Mouse (Mus musculus): ENCODE results near the gene Tagln2. TPM values are rescaled to one million over a fixed set of nuclear protein-coding genes. Genes with fewer than 3 reads are reported as not detected.

The Tagln2 gene
- polyA plus RNA-seq, 1 experiment from 2014 or later, result 53.4 TPM

GRCm38 (mm10) chr1:172549314-172549713 lies 49.5 kb downstream of the Tagln2 start:
- H3K4me3 ChIP-seq (replicated peaks; ENCODE audit: low read length), result no peak overlapping the region
- H3K9me3 ChIP-seq (ENCODE audit: control insufficient read depth, low read length), result no peaks in the 10 kb centered on the region
- H3K9ac ChIP-seq (replicated peaks; ENCODE audit: low read depth, low read length), result no peak overlapping the region
- H3K27ac ChIP-seq (ENCODE audit: low read length), result no peak overlapping the region
- no peak for ATAC-seq
- H3K36me3 ChIP-seq (ENCODE audit: control insufficient read depth, insufficient read depth), result no peaks in the 10 kb centered on the region
- H3K4me2 ChIP-seq (ENCODE audit: low read length), result peak overlapping the region; percentile 58; the same call in 1 of the 2 replicates
- peaks cover 11% of the 10 kb centered on the region for H3K4me1 ChIP-seq (replicated peaks; ENCODE audit: control insufficient read depth, insufficient read depth, low read length)
- no peaks in the 10 kb centered on the region for H3K27me3 ChIP-seq (replicated peaks; ENCODE audit: control insufficient read depth, insufficient read depth, low read length)
- WGBS, result 8% methylated on average over 2 of the region's 2 CpGs

GRCm38 (mm10) chr1:172549717-172550116 lies 49.9 kb downstream of the Tagln2 start:
- Histone ChIP-seq H3K4me3 (replicated peaks; ENCODE audit: low read length) (peak overlapping the region; percentile 45), H3K27me3 (replicated peaks; ENCODE audit: control insufficient read depth, insufficient read depth, low read length) (no peaks in the 10 kb centered on the region), H3K27ac (ENCODE audit: low read length) (no peak overlapping the region), H3K36me3 (ENCODE audit: control insufficient read depth, insufficient read depth) (no peaks in the 10 kb centered on the region), H3K9ac (replicated peaks; ENCODE audit: low read depth, low read length) (peak overlapping the region; percentile 52), H3K4me1 (replicated peaks; ENCODE audit: control insufficient read depth, insufficient read depth, low read length) (peaks cover 11% of the 10 kb centered on the region), H3K4me2 (ENCODE audit: low read length) (peak overlapping the region; percentile 58), H3K9me3 (ENCODE audit: control insufficient read depth, low read length) (no peaks in the 10 kb centered on the region)
- 5% methylated on average over 8 of the region's 8 CpGs for WGBS
- ATAC-seq, result no peak

GRCm38 (mm10) chr1:172550551-172550951 lies 50.7 kb downstream of the Tagln2 start:
- 0% methylated on average over 8 of the region's 8 CpGs for WGBS
- Histone ChIP-seq H3K9me3 (ENCODE audit: control insufficient read depth, low read length) (no peaks in the 10 kb centered on the region), H3K4me2 (ENCODE audit: low read length) (peak overlapping the region; percentile 58), H3K27me3 (replicated peaks; ENCODE audit: control insufficient read depth, insufficient read depth, low read length) (no peaks in the 10 kb centered on the region), H3K4me1 (replicated peaks; ENCODE audit: control insufficient read depth, insufficient read depth, low read length) (peaks cover 11% of the 10 kb centered on the region), H3K36me3 (ENCODE audit: control insufficient read depth, insufficient read depth) (no peaks in the 10 kb centered on the region), H3K4me3 (replicated peaks; ENCODE audit: low read length) (peak overlapping the region; percentile 45), H3K27ac (ENCODE audit: low read length) (no peak overlapping the region), H3K9ac (replicated peaks; ENCODE audit: low read depth, low read length) (peak overlapping the region; percentile 52)
- peak; percentile 93 for ATAC-seq

GRCm38 (mm10) chr1:172551009-172551408 lies 51.2 kb downstream of the Tagln2 start:
- H3K4me1 ChIP-seq (replicated peaks; ENCODE audit: control insufficient read depth, insufficient read depth, low read length), result peaks cover 11% of the 10 kb centered on the region
- no peaks in the 10 kb centered on the region for H3K27me3 ChIP-seq (replicated peaks; ENCODE audit: control insufficient read depth, insufficient read depth, low read length)
- H3K36me3 ChIP-seq (ENCODE audit: control insufficient read depth, insufficient read depth), result no peaks in the 10 kb centered on the region
- H3K27ac ChIP-seq (ENCODE audit: low read length), result no peak overlapping the region
- H3K9ac ChIP-seq (replicated peaks; ENCODE audit: low read depth, low read length), result peak overlapping the region; percentile 52
- ATAC-seq, result no peak
- 31% methylated on average over 7 of the region's 7 CpGs for WGBS
- no peaks in the 10 kb centered on the region for H3K9me3 ChIP-seq (ENCODE audit: control insufficient read depth, low read length)
- peak overlapping the region; percentile 45 for H3K4me3 ChIP-seq (replicated peaks; ENCODE audit: low read length)
- H3K4me2 ChIP-seq (ENCODE audit: low read length), result peak overlapping the region; percentile 58

GRCm38 (mm10) chr1:172552623-172553022 lies 52.8 kb downstream of the Tagln2 start:
- Histone ChIP-seq H3K4me3 (replicated peaks; ENCODE audit: low read length) (no peak overlapping the region), H3K9me3 (ENCODE audit: control insufficient read depth, low read length) (no peaks in the 10 kb centered on the region), H3K9ac (replicated peaks; ENCODE audit: low read depth, low read length) (no peak overlapping the region), H3K36me3 (ENCODE audit: control insufficient read depth, insufficient read depth) (no peaks in the 10 kb centered on the region), H3K4me1 (replicated peaks; ENCODE audit: control insufficient read depth, insufficient read depth, low read length) (peaks cover 11% of the 10 kb centered on the region), H3K27me3 (replicated peaks; ENCODE audit: control insufficient read depth, insufficient read depth, low read length) (no peaks in the 10 kb centered on the region), H3K4me2 (ENCODE audit: low read length) (no peak overlapping the region), H3K27ac (ENCODE audit: low read length) (no peak overlapping the region)
- WGBS, result 18% methylated on average over 1 of the region's 1 CpGs
- no peak for ATAC-seq

- no peaks in the 10 kb centered on the region for H3K9me3 ChIP-seq (ENCODE audit: control insufficient read depth, low read length)
- H3K4me3 ChIP-seq (replicated peaks; ENCODE audit: low read length), result no peak within 1 kb of the TSS
- no peak within 1 kb of the TSS for H3K27ac ChIP-seq (ENCODE audit: low read length)
- H3K36me3 ChIP-seq (ENCODE audit: control insufficient read depth, insufficient read depth), result no peaks in the 10 kb centered on the region
- WGBS, result 72% methylated on average over 11 of the region's 11 CpGs
- H3K4me2 ChIP-seq (ENCODE audit: low read length), result no peak within 1 kb of the TSS
- H3K4me1 ChIP-seq (replicated peaks; ENCODE audit: control insufficient read depth, insufficient read depth, low read length), result peaks cover 4% of the 10 kb centered on the region
- H3K9ac ChIP-seq (replicated peaks; ENCODE audit: low read depth, low read length), result no peak within 1 kb of the TSS
- no peak for ATAC-seq
- H3K27me3 ChIP-seq (replicated peaks; ENCODE audit: control insufficient read depth, insufficient read depth, low read length), result 0 out of 2 replicates have a peak, but pooled peaks cover 2% of the 10 kb centered on the region
These were observed 55.8 kb downstream of the Tagln2 start, which contains the start of gene Vsig8 for GRCm38 (mm10) chr1:172555638-172556037. Vsig8 (plus strand) TSS chr1:172555938.

Other genes with a start within 250 kb of the Tagln2 start
- gene Atp1a4, start 241.6 kb upstream of the Tagln2 start, polyA plus RNA-seq (2015; fragmentation: Nextera tagmentation; extraction: Ambion mirVana), result 0.11 TPM in 1 of 2 replicates, not detected in the other
- gene Igsf8, start 238.4 kb upstream of the Tagln2 start, polyA plus RNA-seq (2015; fragmentation: Nextera tagmentation; extraction: Ambion mirVana), result 136 and 152 TPM in 2 replicates
- gene Atp1a2, start 202.0 kb upstream of the Tagln2 start, polyA plus RNA-seq (2015; fragmentation: Nextera tagmentation; extraction: Ambion mirVana), result 42.4 and 47.1 TPM in 2 replicates
- 2.6 and 4.2 TPM in 2 replicates for gene Kcnj9, start 170.7 kb upstream of the Tagln2 start, polyA plus RNA-seq (2015; fragmentation: Nextera tagmentation; extraction: Ambion mirVana)
- gene Kcnj10, start 158.8 kb upstream of the Tagln2 start, polyA plus RNA-seq (2015; fragmentation: Nextera tagmentation; extraction: Ambion mirVana), result 2.1 and 2.2 TPM in 2 replicates
- gene Pigm, start 123.5 kb upstream of the Tagln2 start, polyA plus RNA-seq (2015; fragmentation: Nextera tagmentation; extraction: Ambion mirVana), result 4.5 and 4.7 TPM in 2 replicates
- gene Slamf9, start 24.7 kb upstream of the Tagln2 start, polyA plus RNA-seq (2015; fragmentation: Nextera tagmentation; extraction: Ambion mirVana), result not detected in 2 replicates
- 60.9 and 89.9 TPM in 2 replicates for gene Igsf9, start 18.3 kb upstream of the Tagln2 start, polyA plus RNA-seq (2015; fragmentation: Nextera tagmentation; extraction: Ambion mirVana)
- gene Cfap45, start 20.8 kb downstream of the Tagln2 start, polyA plus RNA-seq (2015; fragmentation: Nextera tagmentation; extraction: Ambion mirVana), result 1.8 and 3.0 TPM in 2 replicates
- 0.14 TPM in 1 of 2 replicates, not detected in the other for gene Vsig8, start 55.9 kb downstream of the Tagln2 start, polyA plus RNA-seq (2015; fragmentation: Nextera tagmentation; extraction: Ambion mirVana)
- gene Slamf8, start 90.5 kb downstream of the Tagln2 start, polyA plus RNA-seq (2015; fragmentation: Nextera tagmentation; extraction: Ambion mirVana), result not detected in 2 replicates
- gene Fcrl6, start 102.5 kb downstream of the Tagln2 start, polyA plus RNA-seq (2015; fragmentation: Nextera tagmentation; extraction: Ambion mirVana), result not detected in 2 replicates
- 6.2 TPM in 2 replicates for gene Dusp23, start 132.9 kb downstream of the Tagln2 start, polyA plus RNA-seq (2015; fragmentation: Nextera tagmentation; extraction: Ambion mirVana)
- not detected in 2 replicates for gene Crp, start 198.0 kb downstream of the Tagln2 start, polyA plus RNA-seq (2015; fragmentation: Nextera tagmentation; extraction: Ambion mirVana)

All from forebrain, embryonic 16.5 days (tissue).